Comparison of ENCODE assay signal across 8 mouse cellular contexts in the genomic region with DNA sequence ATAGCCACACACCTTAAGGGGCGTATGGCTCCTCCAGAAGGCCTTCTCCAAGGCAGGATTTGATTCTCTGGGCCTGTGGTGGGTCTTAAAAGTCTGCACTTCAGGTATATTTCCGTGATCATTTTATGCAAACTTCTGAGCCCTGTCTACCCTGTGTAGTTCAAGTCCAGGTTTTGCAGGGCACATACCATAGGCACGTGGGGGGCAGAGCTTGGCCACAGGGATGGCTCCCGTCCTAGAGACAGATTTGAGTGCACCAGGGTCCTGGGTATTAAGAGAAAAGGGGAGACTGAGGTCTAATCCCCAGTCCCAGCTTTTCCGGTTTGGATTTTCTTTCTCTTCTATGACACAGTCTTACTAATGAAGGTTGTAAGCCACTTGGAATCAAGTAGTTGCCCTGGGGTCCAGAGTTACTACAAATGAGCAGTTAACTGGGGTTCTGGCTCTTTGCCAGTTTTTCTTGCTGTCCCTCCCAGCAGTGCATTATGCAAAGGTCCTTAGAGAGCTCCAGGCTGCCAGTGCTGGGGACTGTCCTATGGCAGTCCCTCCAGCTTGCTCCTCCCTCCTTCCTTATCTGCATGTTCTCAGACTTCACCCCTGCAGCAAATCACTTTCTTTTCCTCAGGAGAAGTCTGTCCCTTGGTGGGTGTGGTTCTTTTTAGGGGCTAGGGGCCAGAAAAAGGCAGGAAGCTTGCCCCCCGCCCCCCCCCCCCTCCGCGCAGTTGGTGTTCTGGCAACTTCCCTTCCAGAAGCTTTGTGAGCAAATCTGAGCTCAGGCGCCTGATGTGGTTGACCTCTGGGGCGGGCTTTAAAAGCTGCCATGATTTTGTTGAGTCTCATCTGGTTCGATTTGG.
DNase-seq lines count a peak whose midpoint lies in the region; ATAC-seq and TF ChIP-seq lines count a peak whose summit lies in the region.

No protein-coding gene starts in this region.

- H3K36me3 ChIP-seq in embryonic facial prominence, embryonic 11.5 days (replicated peaks; ENCODE audit: control insufficient read depth, insufficient read depth, low read depth, low read length) = no peaks in the 10 kb centered on the region
- H3K36me3 ChIP-seq in heart, embryonic 15.5 days = no peaks in the 10 kb centered on the region
- H3K36me3 ChIP-seq in kidney, embryonic 16.5 days (ENCODE audit: insufficient read depth, low read length) = no peaks in the 10 kb centered on the region
- H3K36me3 ChIP-seq in stomach, embryonic 16.5 days (ENCODE audit: control insufficient read depth, insufficient read depth, low read length) = no peaks in the 10 kb centered on the region

- peak; percentile 71 for ATAC-seq in Patski
- ATAC-seq in embryonic facial prominence, embryonic 11.5 days (replicated peaks; ENCODE audit: insufficient number of reproducible peaks, low FRiP score, low TSS enrichment, low read depth) = peak; percentile 92
- peak; percentile 89 for ATAC-seq in heart, embryonic 15.5 days (replicated peaks; ENCODE audit: insufficient number of reproducible peaks, insufficient read depth, low FRiP score, low read depth)
- ATAC-seq in kidney, embryonic 16.5 days (ENCODE audit: low FRiP score, low TSS enrichment) = peak; percentile 99
- peak; percentile 95 for ATAC-seq in stomach, embryonic 16.5 days (ENCODE audit: insufficient read depth, low FRiP score)

- H3K4me2 ChIP-seq in embryonic facial prominence, embryonic 11.5 days (ENCODE audit: low read depth, low read length) = no peak overlapping the region; the same call in 1 of the 2 replicates
- peak overlapping the region; percentile 36 for H3K4me2 ChIP-seq in heart, embryonic 15.5 days
- peak overlapping the region; percentile 27 for H3K4me2 ChIP-seq in kidney, embryonic 16.5 days (replicated peaks; ENCODE audit: low read depth, low read length)
- peak overlapping the region; percentile 22; the same call in 1 of the 2 replicates for H3K4me2 ChIP-seq in stomach, embryonic 16.5 days (ENCODE audit: low read depth, low read length)

- H3K4me1 ChIP-seq in embryonic facial prominence, embryonic 11.5 days (ENCODE audit: control insufficient read depth, insufficient read depth, low read length) = no peaks in the 10 kb centered on the region; the same call in 1 of the 2 replicates
- peaks cover 18% of the 10 kb centered on the region for H3K4me1 ChIP-seq in heart, embryonic 15.5 days (replicated peaks)
- peaks cover 20% of the 10 kb centered on the region for H3K4me1 ChIP-seq in kidney, embryonic 16.5 days (ENCODE audit: insufficient read depth, low read length)
- peaks cover 7% of the 10 kb centered on the region; the same call in 1 of the 2 replicates for H3K4me1 ChIP-seq in stomach, embryonic 16.5 days (ENCODE audit: control insufficient read depth, insufficient read depth, low read length)

- no peak for TF ChIP-seq CTCF in Patski (IDR thresholded peaks at IDR 0.05)

- CTCF ChIA-PET in Patski (lab: Charles Lee) = interaction anchor here (1.3 to 1.6 kb wide), 2 partner anchors 10 to 39 kb away, joined by 3 to 4 read pairs; no protein-coding TSS in a partner anchor

- H3K4me3 ChIP-seq in embryonic facial prominence, embryonic 11.5 days (ENCODE audit: low read depth, low read length) = no peak overlapping the region
- H3K4me3 ChIP-seq in heart, embryonic 15.5 days = no peak overlapping the region
- H3K4me3 ChIP-seq in kidney, embryonic 16.5 days (ENCODE audit: low read length) = no peak overlapping the region
- H3K4me3 ChIP-seq in stomach, embryonic 16.5 days (replicated peaks; ENCODE audit: low read length) = no peak overlapping the region

- in situ Hi-C loops in Patski (cut with MboI; ENCODE audit: low pct_unique_long_range_greater_than_20kb) = no loop called here

- no peak overlapping the region for H3K9ac ChIP-seq in embryonic facial prominence, embryonic 11.5 days (replicated peaks; ENCODE audit: low read length)
- no peak overlapping the region for H3K9ac ChIP-seq in heart, embryonic 15.5 days
- H3K9ac ChIP-seq in kidney, embryonic 16.5 days (replicated peaks; ENCODE audit: low read length) = no peak overlapping the region
- H3K9ac ChIP-seq in stomach, embryonic 16.5 days (ENCODE audit: low read length) = no peak overlapping the region

- H3K27ac ChIP-seq in embryonic facial prominence, embryonic 11.5 days (replicated peaks; ENCODE audit: low read depth, low read length) = peak overlapping the region; percentile 59; the same call in 1 of the 2 replicates
- peak overlapping the region; percentile 49 for H3K27ac ChIP-seq in heart, embryonic 15.5 days
- peak overlapping the region; percentile 85 for H3K27ac ChIP-seq in kidney, embryonic 16.5 days (ENCODE audit: low read length)
- H3K27ac ChIP-seq in stomach, embryonic 16.5 days (ENCODE audit: low read length) = peak overlapping the region; percentile 43

- DNase-seq in Patski (ENCODE audit: low read depth, low spot score) = no peak
- DNase-seq in embryonic facial prominence, embryonic 11.5 days (ENCODE audit: low spot score) = peak; percentile 74
- peak; percentile 50 for DNase-seq in lung, postnatal 25 days (ENCODE audit: low spot score)
- DNase-seq in thymus, postnatal 36 days = no peak
- no peak for DNase-seq in testis, postnatal 10 days (ENCODE audit: low spot score)

- POLR2A ChIA-PET in Patski (lab: Charles Lee) = interaction anchor here (1.2 kb wide), 1 partner anchor 14 kb away, joined by 5 read pairs; no protein-coding TSS in a partner anchor

- 40% methylated on average over 10 of the region's 11 CpGs for WGBS in embryonic facial prominence, embryonic 11.5 days
- 38% methylated on average over 11 of the region's 11 CpGs for WGBS in heart, embryonic 15.5 days
- WGBS in kidney, embryonic 16.5 days = 40% methylated on average over 11 of the region's 11 CpGs
- WGBS in stomach, embryonic 16.5 days = 42% methylated on average over 11 of the region's 11 CpGs

- H3K27me3 ChIP-seq in Patski = no peaks in the 10 kb centered on the region
- no peaks in the 10 kb centered on the region for H3K27me3 ChIP-seq in embryonic facial prominence, embryonic 11.5 days (ENCODE audit: control insufficient read depth, insufficient read depth, low read length)
- no peaks in the 10 kb centered on the region for H3K27me3 ChIP-seq in heart, embryonic 15.5 days
- H3K27me3 ChIP-seq in kidney, embryonic 16.5 days (ENCODE audit: insufficient read depth, low read length) = no peaks in the 10 kb centered on the region
- no peaks in the 10 kb centered on the region for H3K27me3 ChIP-seq in stomach, embryonic 16.5 days (ENCODE audit: control insufficient read depth, insufficient read depth, low read length)

- no peaks in the 10 kb centered on the region; the same call in 1 of the 2 replicates for H3K9me3 ChIP-seq in embryonic facial prominence, embryonic 11.5 days (replicated peaks; ENCODE audit: control insufficient read depth, low read length)
- H3K9me3 ChIP-seq in heart, embryonic 15.5 days (replicated peaks) = no peaks in the 10 kb centered on the region
- peaks cover 15% of the 10 kb centered on the region; the same call in 1 of the 2 replicates for H3K9me3 ChIP-seq in kidney, embryonic 16.5 days (ENCODE audit: low read length)
- H3K9me3 ChIP-seq in stomach, embryonic 16.5 days (replicated peaks; ENCODE audit: control insufficient read depth, low read length) = no peaks in the 10 kb centered on the region

Comparison
In these comparisons a context has a peak if more than half of its experiments do, and no peak if none do; other contexts are left out.
1. DNase-seq: peak in embryonic facial prominence, embryonic 11.5 days (single experiment) and lung, postnatal 25 days (single experiment); none in Patski (single experiment), thymus, postnatal 36 days (0 of 2) and testis, postnatal 10 days (single experiment).
2. Peak in every context shown above with its lines, with median percentiles within 50 percentile points of each other: ATAC-seq and H3K27ac ChIP-seq.